Mouse (Mus musculus) cortical plate, adult 2 months (tissue): ENCODE data around the gene Wnt2b. TPM values are rescaled to one million over a fixed set of nuclear protein-coding genes. Genes with fewer than 3 reads are reported as not detected.

ENCODE experiments used
- H3K27ac ChIP-seq: fragments of 200-500 bp; 2 replicates; pipeline ENCODE4 v1.5.1; 2012; ENCODE audit warnings: low read length, control low read depth, inconsistent platforms; ENCODE audit not compliant: insufficient read depth
- H3K4me1 ChIP-seq: fragments of 200-500 bp; 2 replicates; pipeline ENCODE4 v1.6.1; 2011; ENCODE audit warnings: low read length; ENCODE audit not compliant: control insufficient read depth, insufficient read depth
- H3K4me3 ChIP-seq: fragments of 200-500 bp; 2 replicates; pipeline ENCODE4 v1.5.1; 2011; ENCODE audit warnings: mild to moderate bottlenecking, low read length, control low read depth; ENCODE audit not compliant: insufficient read depth
- CTCF ChIP-seq: fragments of 200-500 bp; IDR thresholded peaks from 2 replicates; pipeline ENCODE4 v1.5.1; 2011; ENCODE audit warnings: mild to moderate bottlenecking, control low read depth, low read length; ENCODE audit not compliant: insufficient read depth; ENCODE audit errors: extremely low read depth
- POLR2A ChIP-seq: fragments of 200-500 bp; IDR thresholded peaks from 2 replicates; pipeline ENCODE4 v1.6.1; 2011; ENCODE audit warnings: mild to moderate bottlenecking, low read length, control low read depth; ENCODE audit not compliant: insufficient read depth; ENCODE audit errors: extremely low read depth
- polyA plus RNA-seq: library from polyadenylated mRNA; depleted of rRNA; stranded (reverse); fragments of >200 nt; gene quantifications from 2 replicates; pipeline ENCODE4 v1.2.3, GENCODE M21; 2012; rRNA removed

The Wnt2b gene
- polyA plus RNA-seq, 1 experiment, result 1.0 TPM

- Histone ChIP-seq H3K4me1 (no peaks in the 10 kb centered on the region), H3K4me3 (no peak overlapping the region), H3K27ac (no peak overlapping the region)
- TF ChIP-seq POLR2A (no peak), CTCF (no peak)
These were observed 52.5 kb downstream of the Wnt2b start for GRCm38 (mm10) chr3:104909195-104909594.

GRCm38 (mm10) chr3:104906007-104906406 is 55.7 kb downstream of the Wnt2b start:
- H3K27ac ChIP-seq, result no peak overlapping the region
- no peak for TF ChIP-seq POLR2A
- no peak for TF ChIP-seq CTCF
- no peak overlapping the region for H3K4me3 ChIP-seq
- no peaks in the 10 kb centered on the region for H3K4me1 ChIP-seq

DNA sequence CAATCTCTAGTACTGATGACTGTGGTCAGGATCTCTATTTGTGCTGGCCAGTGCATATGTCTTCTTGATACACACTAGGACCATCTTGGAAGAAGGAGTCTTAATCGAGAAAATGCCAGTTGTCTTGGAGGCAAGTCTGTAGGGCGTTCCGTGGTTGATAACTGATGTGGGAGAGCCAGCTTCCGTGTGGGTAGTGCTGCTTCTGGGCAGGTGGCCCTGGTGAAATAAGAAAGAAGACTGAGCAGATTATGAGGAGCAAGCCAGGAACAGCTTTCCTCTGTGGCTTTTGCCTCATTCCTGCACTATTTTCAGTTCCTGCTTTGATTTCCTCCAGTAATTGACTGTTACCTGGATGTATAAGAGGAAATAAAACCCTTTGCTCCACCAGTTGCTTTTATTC is 56.3 kb downstream of the Wnt2b start:
- TF ChIP-seq CTCF, result no peak
- no peak for TF ChIP-seq POLR2A
- Histone ChIP-seq H3K27ac (no peak overlapping the region), H3K4me3 (no peak overlapping the region), H3K4me1 (no peaks in the 10 kb centered on the region)

GRCm38 (mm10) chr3:104901154-104901553 is 60.6 kb downstream of the Wnt2b start:
- Histone ChIP-seq H3K27ac (no peak overlapping the region), H3K4me3 (no peak overlapping the region), H3K4me1 (no peaks in the 10 kb centered on the region; the same call in none of the 2 replicates)
- TF ChIP-seq CTCF (no peak), POLR2A (no peak)

- Histone ChIP-seq H3K4me3 (no peak overlapping the region), H3K4me1 (no peaks in the 10 kb centered on the region; the same call in none of the 2 replicates), H3K27ac (no peak overlapping the region)
- TF ChIP-seq POLR2A, result no peak
- TF ChIP-seq CTCF, result no peak
These were observed 65.6 kb downstream of the Wnt2b start for GRCm38 (mm10) chr3:104896141-104896540.

Other genes starting within 250 kb of the Wnt2b start
- gene Ppm1j, start 180.9 kb downstream of the Wnt2b start, polyA plus RNA-seq, result 0.93 and 1.1 TPM in 2 replicates
- 0.08 TPM in 2 replicates for gene Fam19a3, start 180.1 kb downstream of the Wnt2b start, polyA plus RNA-seq
- gene Rhoc, start 173.5 kb downstream of the Wnt2b start, polyA plus RNA-seq, result 26.5 and 32.5 TPM in 2 replicates
- gene Mov10, start 143.4 kb downstream of the Wnt2b start, polyA plus RNA-seq, result 11.8 and 13.4 TPM in 2 replicates
- gene St7l, start 97.9 kb downstream of the Wnt2b start, polyA plus RNA-seq, result 13.2 and 14.1 TPM in 2 replicates
- gene Capza1, start 97.4 kb downstream of the Wnt2b start, polyA plus RNA-seq, result 27.1 TPM in 2 replicates
- gene Cttnbp2nl, start 91.2 kb upstream of the Wnt2b start, polyA plus RNA-seq, result 6.3 and 6.8 TPM in 2 replicates
- gene 4930564D02Rik, start 104.9 kb upstream of the Wnt2b start, polyA plus RNA-seq, result not detected in 2 replicates